9 mouse cellular contexts compared by ENCODE assay signal in the genomic region with DNA sequence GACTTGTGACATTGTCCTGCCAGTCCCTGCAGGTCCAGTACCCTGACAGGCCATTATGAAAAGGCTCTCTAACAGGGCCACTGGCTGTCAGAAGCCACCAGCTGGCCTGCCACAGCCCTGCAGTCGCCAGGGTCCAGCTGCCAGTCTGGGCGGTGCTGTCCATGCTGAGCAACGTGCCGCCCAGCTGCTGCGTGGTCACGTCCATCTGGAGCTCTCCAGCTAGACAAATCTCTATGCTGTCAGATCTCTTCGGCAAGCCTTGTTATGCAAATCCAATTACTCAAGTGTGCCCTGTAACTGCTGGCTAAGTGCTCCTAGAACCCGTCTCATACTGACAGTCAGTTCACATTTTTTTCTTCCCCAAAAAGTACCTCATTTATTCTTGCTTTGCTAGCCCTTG. TPM values are rescaled to one million over a fixed set of nuclear protein-coding genes. Genes with fewer than 3 reads are reported as not detected.
DNase-seq lines count a peak whose midpoint lies in the region; ATAC-seq and TF ChIP-seq lines count a peak whose summit lies in the region.
"Had no signal": no experiment of that assay in that cellular context is flagged by ENCODE, and none has a peak within 500 bp of the region (broad histone marks: within the 10 kb centered on the region; RNA-seq: fewer than 3 reads in every experiment).

No protein-coding gene starts in this region.

- no peaks in the 10 kb centered on the region for H3K9me3 ChIP-seq in neural tube, embryonic 13.5 days
- H3K9me3 ChIP-seq: limb, embryonic 13.5 days had no signal

- DNase-seq in cerebellum, adult 18-20 months, result peak; percentile 9 to 11
- no peak for DNase-seq in cerebellum, adult 9-10 months
- peak; percentile 71 for DNase-seq in brain, adult 2 months (ENCODE audit: low read depth, low spot score)
- DNase-seq in gastrocnemius, adult 18-20 months (ENCODE audit: low spot score), result peak; percentile 55
- DNase-seq in kidney, adult 2 months, result peak; percentile 23
- DNase-seq in left cerebral cortex, postnatal 4 days, result peak; percentile 83
- no peak for DNase-seq in thymus, postnatal 0 days (ENCODE audit: low spot score)

- peak; percentile 67; the same call in 1 of the 2 replicates for ATAC-seq in neural tube, embryonic 13.5 days (ENCODE audit: low read depth)

- no peak overlapping the region for H3K4me2 ChIP-seq in neural tube, embryonic 13.5 days
- H3K4me2 ChIP-seq: limb, embryonic 13.5 days had no signal

- no peak overlapping the region for H3K9ac ChIP-seq in neural tube, embryonic 13.5 days
- H3K9ac ChIP-seq: limb, embryonic 13.5 days had no signal

- TF ChIP-seq POLR2A in kidney, adult 2 months (IDR thresholded peaks at IDR 0.05; ENCODE audit: low read depth, low read length), result no peak

- no peaks in the 10 kb centered on the region for H3K4me1 ChIP-seq in kidney, adult 2 months (ENCODE audit: control insufficient read depth, insufficient read depth, low read length)
- peaks cover 11% of the 10 kb centered on the region for H3K4me1 ChIP-seq in neural tube, embryonic 13.5 days (replicated peaks)

- H3K27ac ChIP-seq in kidney, adult 2 months (ENCODE audit: insufficient read depth, low read depth, low read length), result no peak overlapping the region
- H3K27ac ChIP-seq in neural tube, embryonic 13.5 days (replicated peaks), result no peak overlapping the region
- H3K27ac ChIP-seq: limb, embryonic 13.5 days had no signal

- intact Hi-C loops in left cerebral cortex, postnatal 4 days (cut with DNase I), result no loop called here

- 32% methylated on average over 8 of the region's 8 CpGs for WGBS in kidney, adult 2 months
- 6% methylated on average over 8 of the region's 8 CpGs for WGBS in neural tube, embryonic 13.5 days

- no peak overlapping the region for H3K4me3 ChIP-seq in kidney, adult 2 months (ENCODE audit: insufficient read depth, low read depth, low read length)
- H3K4me3 ChIP-seq in neural tube, embryonic 13.5 days, result no peak overlapping the region
- H3K4me3 ChIP-seq: limb, embryonic 13.5 days had no signal

- no peak for TF ChIP-seq CTCF in kidney, adult 2 months (conservative IDR thresholded peaks at IDR 0.05; ENCODE audit: insufficient read depth, insufficient read length, low read depth, low read length)

- no peaks in the 10 kb centered on the region for H3K36me3 ChIP-seq in kidney, adult 2 months (ENCODE audit: control insufficient read depth, insufficient read depth, low read length)
- no peaks in the 10 kb centered on the region for H3K36me3 ChIP-seq in neural tube, embryonic 13.5 days

- H3K27me3 ChIP-seq in kidney, adult 2 months (replicated peaks; ENCODE audit: control insufficient read depth, insufficient read depth, low read length), result no peaks in the 10 kb centered on the region
- H3K27me3 ChIP-seq in neural tube, embryonic 13.5 days, result peaks cover 6% of the 10 kb centered on the region; the same call in 1 of the 2 replicates

RNA-seq across cellular contexts. Expression of a gene that starts 55.8 kb away (rescaled TPM):
- total RNA-seq in gastrocnemius, adult 18-20 months (2021), result 100 to 1,000 TPM; 112 to 115 TPM
- polyA plus RNA-seq in kidney, adult 2 months (2012; rRNA removed), result 254 and 334 TPM in 2 replicates
- total RNA-seq in left cerebral cortex, postnatal 4 days (2021), result 10 to 100 TPM; 31.2 to 32.2 TPM
- 62.7 and 63.4 TPM in 2 replicates for polyA plus RNA-seq in neural tube, embryonic 13.5 days (2015; fragmentation: Nextera tagmentation; extraction: Ambion mirVana)
- 194 and 211 TPM in 2 replicates for polyA plus RNA-seq in thymus, postnatal 0 days (2015; fragmentation: Nextera tagmentation; extraction: Ambion mirVana)

Comparison
In these comparisons a context has a peak if more than half of its experiments do, and no peak if none do; other contexts are left out.
1. DNase-seq: peak in cerebellum, adult 18-20 months (2 of 2), brain, adult 2 months (single experiment), gastrocnemius, adult 18-20 months (single experiment), kidney, adult 2 months (single experiment) and left cerebral cortex, postnatal 4 days (single experiment); none in cerebellum, adult 9-10 months (single experiment) and thymus, postnatal 0 days (single experiment).